Mouse (Mus musculus): ENCODE data around the gene Acoxl. TPM values are rescaled to one million over a fixed set of nuclear protein-coding genes. Genes with fewer than 3 reads are reported as not detected.

Acoxl gene
- polyA plus RNA-seq, 1 experiment: not detected

- TF ChIP-seq TAL1 (IDR thresholded peaks at IDR 0.05; ENCODE audit: low read length): no peak
- no peak for TF ChIP-seq GATA1 (IDR thresholded peaks at IDR 0.05; ENCODE audit: low read length)
- no peak overlapping the region for H3K4me3 ChIP-seq (replicated peaks)
- no peaks in the 10 kb centered on the region for H3K27me3 ChIP-seq (ENCODE audit: control insufficient read depth)
- no peaks in the 10 kb centered on the region for H3K9me3 ChIP-seq (ENCODE audit: control insufficient read depth, low read length)
- H3K36me3 ChIP-seq (ENCODE audit: control insufficient read depth): no peaks in the 10 kb centered on the region
- H3K4me1 ChIP-seq (ENCODE audit: control insufficient read depth): no peaks in the 10 kb centered on the region
Observed at GRCm38 (mm10) chr2:127990856-127991479, 152.3 kb downstream of the Acoxl start.

DNA sequence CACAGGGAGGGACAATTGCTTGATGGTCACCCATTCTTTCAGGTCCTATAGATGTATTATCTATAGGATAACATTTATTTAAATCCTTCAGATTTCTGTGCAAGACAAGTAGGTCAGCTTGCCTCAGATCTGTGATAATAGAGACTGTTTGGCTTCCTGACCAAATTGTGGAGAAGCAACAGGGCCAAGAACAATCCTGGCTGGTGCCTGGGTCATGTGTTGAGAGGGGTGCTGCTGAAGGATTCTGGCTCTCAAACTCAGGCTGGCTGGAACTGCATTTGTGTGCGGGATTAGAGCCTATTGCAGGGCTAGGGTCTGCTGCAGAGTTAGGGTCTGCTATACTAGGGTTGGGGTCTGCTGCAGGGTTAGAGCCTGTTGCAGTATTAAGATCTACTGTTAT lies 153.0 kb downstream of the Acoxl start:
- Histone ChIP-seq H3K4me3 (replicated peaks) (no peak overlapping the region), H3K27me3 (ENCODE audit: control insufficient read depth) (no peaks in the 10 kb centered on the region), H3K4me1 (ENCODE audit: control insufficient read depth) (no peaks in the 10 kb centered on the region), H3K9me3 (ENCODE audit: control insufficient read depth, low read length) (no peaks in the 10 kb centered on the region), H3K36me3 (ENCODE audit: control insufficient read depth) (no peaks in the 10 kb centered on the region)
- TF ChIP-seq GATA1 (IDR thresholded peaks at IDR 0.05; ENCODE audit: low read length) (no peak), TAL1 (IDR thresholded peaks at IDR 0.05; ENCODE audit: low read length) (no peak)

GRCm38 (mm10) chr2:128008662-128009423 lies 170.2 kb downstream of the Acoxl start:
- no peaks in the 10 kb centered on the region for H3K9me3 ChIP-seq (ENCODE audit: control insufficient read depth, low read length)
- no peak overlapping the region for H3K4me3 ChIP-seq (replicated peaks)
- no peaks in the 10 kb centered on the region for H3K36me3 ChIP-seq (ENCODE audit: control insufficient read depth)
- H3K4me1 ChIP-seq (ENCODE audit: control insufficient read depth): no peaks in the 10 kb centered on the region
- TF ChIP-seq TAL1 (IDR thresholded peaks at IDR 0.05; ENCODE audit: low read length) (no peak), GATA1 (IDR thresholded peaks at IDR 0.05; ENCODE audit: low read length) (no peak)
- H3K27me3 ChIP-seq (ENCODE audit: control insufficient read depth): no peaks in the 10 kb centered on the region

GRCm38 (mm10) chr2:128014613-128015012 lies 175.9 kb downstream of the Acoxl start:
- Histone ChIP-seq H3K36me3 (ENCODE audit: control insufficient read depth) (no peaks in the 10 kb centered on the region), H3K27me3 (ENCODE audit: control insufficient read depth) (no peaks in the 10 kb centered on the region)
- no peak for TF ChIP-seq TAL1 (IDR thresholded peaks at IDR 0.05; ENCODE audit: low read length)
- TF ChIP-seq GATA1 (IDR thresholded peaks at IDR 0.05; ENCODE audit: low read length): no peak

DNA sequence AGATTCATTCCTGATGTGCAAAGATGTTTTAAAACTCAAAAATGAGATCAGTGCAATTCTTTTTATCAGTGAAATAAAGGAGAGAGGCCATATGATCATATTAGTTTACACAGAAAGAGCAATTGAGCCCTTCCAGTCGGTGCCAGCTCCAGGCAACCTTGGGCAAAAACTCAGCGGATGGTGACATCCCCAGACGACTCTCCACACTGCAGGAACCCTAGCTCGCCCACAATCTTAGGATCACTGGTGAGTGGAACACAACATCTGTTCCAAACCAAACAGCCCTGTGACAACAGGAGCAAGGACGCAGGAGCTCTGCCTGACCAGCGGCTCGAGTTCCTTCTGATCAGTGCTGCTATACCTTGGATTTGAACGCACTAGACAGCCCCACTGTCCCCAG lies 176.9 kb downstream of the Acoxl start:
- no peaks in the 10 kb centered on the region for H3K36me3 ChIP-seq (ENCODE audit: control insufficient read depth)
- no peak overlapping the region for H3K4me3 ChIP-seq (replicated peaks)
- no peaks in the 10 kb centered on the region for H3K9me3 ChIP-seq (ENCODE audit: control insufficient read depth, low read length)
- TF ChIP-seq GATA1 (IDR thresholded peaks at IDR 0.05; ENCODE audit: low read length): no peak
- TF ChIP-seq TAL1 (IDR thresholded peaks at IDR 0.05; ENCODE audit: low read length): no peak
- H3K27me3 ChIP-seq (ENCODE audit: control insufficient read depth): no peaks in the 10 kb centered on the region
- H3K4me1 ChIP-seq (ENCODE audit: control insufficient read depth): no peaks in the 10 kb centered on the region

More at GRCm38 (mm10) chr2:128014613-128015012, 175.9 kb downstream of the Acoxl start:
- H3K4me1 ChIP-seq (ENCODE audit: control insufficient read depth): no peaks in the 10 kb centered on the region
- H3K4me3 ChIP-seq (replicated peaks): no peak overlapping the region
- H3K9me3 ChIP-seq (ENCODE audit: control insufficient read depth, low read length): no peaks in the 10 kb centered on the region

DNA sequence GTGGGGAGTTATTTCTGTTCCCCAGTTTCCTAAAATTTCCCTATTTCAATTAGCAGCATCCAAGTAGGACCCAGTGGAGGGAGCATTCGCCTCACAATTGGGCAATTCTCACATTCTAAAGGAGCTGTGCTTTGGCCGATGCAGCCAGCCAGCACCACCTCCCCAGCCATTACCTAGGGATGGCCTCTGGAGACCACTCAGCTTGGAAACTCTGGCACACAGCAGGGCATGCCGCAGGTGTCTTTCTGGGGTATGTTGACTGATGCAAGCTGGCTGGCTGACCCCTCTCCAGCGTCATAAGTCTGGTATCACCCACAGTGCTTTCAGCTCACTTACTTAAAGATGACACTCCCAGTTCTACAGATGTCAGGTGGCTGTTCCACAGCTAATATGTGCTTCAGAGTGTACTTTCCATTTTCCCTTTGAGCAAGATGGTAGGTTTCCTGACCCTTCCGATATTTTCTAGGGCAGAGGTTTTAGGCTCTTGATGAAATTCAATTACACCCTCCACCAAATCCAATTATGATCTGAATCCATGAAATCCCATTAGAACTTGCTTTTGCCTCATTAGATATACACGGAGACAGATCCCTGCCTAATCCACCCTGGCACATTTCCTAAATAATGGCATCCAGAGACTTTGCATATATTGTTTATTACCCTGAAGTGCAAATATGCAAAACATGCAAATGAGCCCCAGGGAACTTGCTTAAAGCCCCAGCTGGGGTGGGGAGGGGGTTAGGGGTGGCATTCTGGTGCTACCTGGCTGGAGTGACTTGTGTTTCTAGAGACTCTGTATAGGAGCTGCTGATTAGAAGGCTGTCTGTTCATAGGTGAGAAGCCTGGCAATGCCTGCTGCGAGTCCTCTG lies 181.6 kb downstream of the Acoxl start:
- Histone ChIP-seq H3K4me3 (replicated peaks) (no peak overlapping the region), H3K4me1 (ENCODE audit: control insufficient read depth) (no peaks in the 10 kb centered on the region), H3K36me3 (ENCODE audit: control insufficient read depth) (no peaks in the 10 kb centered on the region), H3K27me3 (ENCODE audit: control insufficient read depth) (no peaks in the 10 kb centered on the region), H3K9me3 (ENCODE audit: control insufficient read depth, low read length) (no peaks in the 10 kb centered on the region)
- TF ChIP-seq GATA1 (IDR thresholded peaks at IDR 0.05; ENCODE audit: low read length) (no peak), TAL1 (IDR thresholded peaks at IDR 0.05; ENCODE audit: low read length) (no peak)

DNA sequence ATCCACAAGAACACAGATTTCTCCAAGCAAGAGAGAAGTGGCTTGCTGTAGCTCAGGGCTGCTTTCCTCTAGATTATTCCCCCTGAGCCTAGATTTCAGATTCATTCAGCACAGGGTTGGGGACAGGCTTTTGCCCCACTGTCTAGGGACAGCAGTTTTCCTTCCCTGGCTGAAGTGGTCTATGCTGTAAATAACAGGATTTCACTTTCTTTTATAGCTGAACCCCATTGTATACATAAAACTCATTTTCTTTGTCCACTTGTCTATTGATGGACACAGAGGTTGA lies 182.2 kb downstream of the Acoxl start:
- no peaks in the 10 kb centered on the region for H3K4me1 ChIP-seq (ENCODE audit: control insufficient read depth)
- no peak for TF ChIP-seq GATA1 (IDR thresholded peaks at IDR 0.05; ENCODE audit: low read length)
- no peak for TF ChIP-seq TAL1 (IDR thresholded peaks at IDR 0.05; ENCODE audit: low read length)
- H3K9me3 ChIP-seq (ENCODE audit: control insufficient read depth, low read length): no peaks in the 10 kb centered on the region
- H3K36me3 ChIP-seq (ENCODE audit: control insufficient read depth): no peaks in the 10 kb centered on the region
- no peak overlapping the region for H3K4me3 ChIP-seq (replicated peaks)
- H3K27me3 ChIP-seq (ENCODE audit: control insufficient read depth): no peaks in the 10 kb centered on the region

- no peaks in the 10 kb centered on the region for H3K27me3 ChIP-seq (ENCODE audit: control insufficient read depth)
Observed at GRCm38 (mm10) chr2:128023855-128024254, 185.2 kb downstream of the Acoxl start.

DNA sequence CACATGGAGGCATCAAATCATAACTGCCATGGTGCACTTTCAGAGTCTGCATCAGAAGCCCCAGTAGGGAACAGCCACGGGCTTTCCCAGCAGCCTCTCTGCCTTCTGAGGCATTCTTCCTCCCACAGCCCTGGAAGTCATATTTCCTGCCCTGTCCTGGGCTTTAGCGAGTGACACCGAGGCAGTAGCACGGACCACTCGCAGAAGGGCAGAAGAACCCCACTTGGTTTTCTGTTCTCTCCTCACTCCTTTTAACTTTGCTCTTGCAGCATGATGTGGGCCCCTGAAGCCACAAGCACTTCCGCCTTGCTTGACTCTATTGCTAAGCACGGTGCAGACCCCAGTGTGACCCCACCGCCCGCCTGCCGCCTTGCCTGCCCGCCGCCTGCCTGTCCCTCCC lies 189.0 kb downstream of the Acoxl start:
- H3K9me3 ChIP-seq (ENCODE audit: control insufficient read depth, low read length): no peaks in the 10 kb centered on the region
- no peak for TF ChIP-seq GATA1 (IDR thresholded peaks at IDR 0.05; ENCODE audit: low read length)
- TF ChIP-seq TAL1 (IDR thresholded peaks at IDR 0.05; ENCODE audit: low read length): no peak
- no peaks in the 10 kb centered on the region for H3K27me3 ChIP-seq (ENCODE audit: control insufficient read depth)
- no peak overlapping the region for H3K4me3 ChIP-seq (replicated peaks)
- no peaks in the 10 kb centered on the region for H3K36me3 ChIP-seq (ENCODE audit: control insufficient read depth)
- no peaks in the 10 kb centered on the region for H3K4me1 ChIP-seq (ENCODE audit: control insufficient read depth)

More at GRCm38 (mm10) chr2:128023855-128024254, 185.2 kb downstream of the Acoxl start:
- no peaks in the 10 kb centered on the region for H3K4me1 ChIP-seq (ENCODE audit: control insufficient read depth)
- H3K4me3 ChIP-seq (replicated peaks): no peak overlapping the region
- no peak for TF ChIP-seq TAL1 (IDR thresholded peaks at IDR 0.05; ENCODE audit: low read length)
- no peaks in the 10 kb centered on the region for H3K36me3 ChIP-seq (ENCODE audit: control insufficient read depth)
- no peaks in the 10 kb centered on the region for H3K9me3 ChIP-seq (ENCODE audit: control insufficient read depth, low read length)

Data from erythroblast, embryonic 14.5 days (primary cell).